Mouse (Mus musculus): ENCODE results near the gene Fbxl16. TPM values are rescaled to one million over a fixed set of nuclear protein-coding genes. Genes with fewer than 3 reads are reported as not detected.

Gene Fbxl16
- total RNA-seq, 2 experiments from 2014 or later: 1.5 to 1.7 TPM

GRCm38 (mm10) chr17:25842509-25842908, 33.6 kb downstream of the Fbxl16 start:
- no peak for DNase-seq

DNA sequence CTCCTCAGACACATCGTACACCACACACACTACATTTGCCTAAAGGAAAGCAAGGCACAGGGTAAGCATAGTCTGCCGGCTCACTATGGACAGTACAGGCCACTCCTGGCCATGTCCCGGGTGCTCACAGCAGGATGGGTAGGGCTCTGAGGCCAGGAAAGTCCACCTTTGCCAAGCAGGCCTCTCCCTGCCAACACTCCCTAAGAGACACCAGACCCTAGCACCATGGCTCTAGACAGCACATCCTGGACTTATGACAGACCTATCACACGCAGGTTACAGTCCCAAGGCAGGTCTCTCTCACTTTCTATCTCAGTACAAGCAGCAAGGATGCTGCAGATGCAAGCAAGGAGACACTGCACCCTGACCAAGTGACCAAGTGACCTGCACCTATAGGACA, 34.2 kb downstream of the Fbxl16 start:
- no peak for DNase-seq

- peak in 1 of 2 experiments; percentile 35 for DNase-seq
Measured at GRCm38 (mm10) chr17:25843636-25844395, 34.9 kb downstream of the Fbxl16 start.

GRCm38 (mm10) chr17:25844396-25844901, 35.6 kb downstream of the Fbxl16 start, which contains the start of gene Rhot2:
Gene Rhot2, minus strand, starts transcription at chr17:25844851.
- peak; percentile 97 to 98 for DNase-seq

DNA sequence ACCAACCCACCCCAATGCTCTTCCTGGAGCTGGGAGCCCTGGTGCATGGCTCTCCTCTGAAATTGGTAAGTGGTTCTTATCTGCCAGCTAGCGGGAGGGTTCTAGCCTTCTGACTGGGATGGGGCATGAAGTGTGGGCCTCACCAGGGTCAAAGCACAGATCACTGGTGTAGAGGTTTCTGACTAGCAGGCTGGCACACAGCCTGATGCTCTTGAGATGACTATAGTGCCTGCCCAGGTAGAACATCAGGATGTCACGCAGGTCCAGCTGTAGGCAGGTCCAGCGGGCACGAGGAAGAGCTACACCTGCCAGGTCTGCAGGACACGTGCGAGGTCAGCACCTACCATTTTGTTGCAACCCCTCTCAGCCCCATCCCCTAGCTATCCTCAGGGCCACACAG, 51.3 kb downstream of the Fbxl16 start:
- no peak for DNase-seq

DNA sequence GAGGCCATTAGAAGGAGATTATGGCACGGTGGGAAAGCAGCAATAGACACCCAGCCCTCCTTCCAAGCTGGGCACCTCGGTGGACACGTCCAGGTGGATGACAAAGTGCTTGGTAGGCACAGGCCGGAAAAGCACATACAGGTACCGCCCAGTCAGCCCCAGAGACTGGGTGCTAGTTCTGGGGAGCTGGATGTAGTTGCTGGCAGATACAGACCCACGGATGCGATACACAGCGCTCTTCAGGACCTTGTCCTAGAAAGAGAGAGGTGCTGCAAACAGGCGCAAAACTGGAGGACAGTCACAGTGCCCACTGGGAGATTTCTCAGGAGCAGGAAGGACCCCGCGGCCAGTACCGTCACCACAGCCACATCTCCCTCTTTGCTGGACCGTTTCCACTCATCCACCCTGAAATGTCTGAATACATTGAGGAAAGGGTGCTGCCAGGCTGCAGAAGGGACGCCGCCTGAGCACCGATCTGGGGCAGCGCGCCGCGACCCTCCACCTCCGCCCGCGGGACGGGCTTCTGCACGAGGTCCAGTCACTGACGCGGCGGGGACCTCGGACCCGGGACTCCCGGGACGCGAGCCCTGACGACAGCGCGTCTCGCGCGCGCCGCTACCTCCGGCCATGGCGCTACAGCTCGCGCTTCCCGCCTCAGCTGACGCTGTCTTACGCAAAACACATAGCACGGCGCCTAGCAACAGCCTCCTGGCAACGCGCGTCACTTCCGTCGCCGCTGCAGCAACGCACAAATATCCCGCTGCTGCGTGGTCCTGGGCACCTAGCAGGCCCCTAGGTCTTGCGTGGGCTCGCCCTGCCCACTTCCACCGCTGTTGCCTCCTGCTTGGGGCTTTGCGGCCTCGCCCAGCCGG, 52.2 kb downstream of the Fbxl16 start, which contains the start of gene Wdr90:
Wdr90 (minus strand) TSS at position 670 of the 872 bp plus-strand sequence.
- peak; percentile 92 to 95 for DNase-seq

DNA sequence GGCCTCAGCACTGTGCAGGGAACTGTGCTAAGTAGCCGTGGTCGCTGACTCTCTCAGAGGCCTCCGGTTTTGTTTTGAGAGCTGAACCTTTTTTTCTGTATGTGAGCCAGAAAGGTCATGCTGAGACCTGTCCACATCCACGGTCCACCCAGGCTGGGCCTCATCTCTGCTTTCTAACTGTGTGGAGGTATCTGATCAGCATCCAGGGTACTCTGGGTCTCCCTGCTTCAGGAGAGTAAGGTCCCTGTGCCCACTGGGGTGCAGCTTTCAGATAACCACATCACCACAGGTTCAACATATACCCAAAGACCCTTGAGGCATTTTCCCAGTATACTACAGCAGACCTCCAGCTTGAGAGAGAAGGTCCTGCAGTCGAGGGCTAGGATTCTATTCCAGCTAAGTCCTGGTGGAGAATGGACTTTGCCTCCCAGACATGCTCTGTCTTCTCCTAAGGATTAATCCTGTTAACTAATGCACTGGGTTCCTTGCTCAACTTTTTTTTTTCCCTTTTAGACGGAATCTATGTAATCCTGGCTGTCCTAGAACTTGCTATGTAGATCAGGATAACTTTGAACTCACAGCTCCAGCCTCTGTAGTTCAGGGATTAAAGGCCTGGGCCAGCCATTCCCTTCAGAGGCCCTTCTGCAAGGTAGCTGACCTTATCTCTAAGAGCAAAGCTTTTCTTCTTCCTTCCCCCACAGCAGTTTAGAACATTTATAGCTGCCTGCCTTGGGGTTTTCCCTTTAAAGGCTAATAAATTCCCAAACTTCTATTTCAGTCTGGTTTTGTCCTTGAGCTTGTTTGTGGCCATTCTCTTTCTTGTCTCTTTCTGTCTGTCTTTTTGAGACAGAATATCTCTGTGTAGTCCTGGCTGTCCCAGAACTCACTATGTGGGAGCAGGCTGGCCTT, 53.1 kb downstream of the Fbxl16 start:
- DNase-seq: no peak

GRCm38 (mm10) chr17:25863681-25864080, 54.8 kb downstream of the Fbxl16 start:
- DNase-seq: no peak

- DNase-seq: no peak
Measured at GRCm38 (mm10) chr17:25864311-25864710, 55.4 kb downstream of the Fbxl16 start.

DNA sequence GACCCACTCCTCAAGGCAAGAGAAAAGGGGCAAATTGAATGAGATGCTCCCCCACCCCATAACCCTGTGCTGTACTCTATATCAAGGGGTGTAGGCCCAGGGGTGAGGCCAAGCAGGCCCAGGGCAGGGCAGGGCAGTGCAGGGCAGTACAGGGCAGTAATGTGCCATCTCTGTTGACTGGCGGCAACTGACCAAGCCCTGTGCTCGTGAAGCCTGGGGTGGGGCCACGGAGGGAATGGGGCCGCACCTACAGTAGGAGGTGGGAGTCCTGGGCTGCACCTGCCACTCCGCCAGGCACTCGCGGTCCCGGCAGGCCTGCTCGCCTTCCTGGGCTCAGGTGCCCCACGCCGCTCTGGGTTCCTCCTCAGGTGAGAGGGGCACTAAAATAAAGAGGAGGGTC, 56.4 kb downstream of the Fbxl16 start:
- no peak for DNase-seq

- DNase-seq: peak in 1 of 2 experiments; percentile 62
Measured at GRCm38 (mm10) chr17:25866172-25866571, 57.3 kb downstream of the Fbxl16 start.

- no peak for DNase-seq
Measured at GRCm38 (mm10) chr17:25867509-25867835, 58.6 kb downstream of the Fbxl16 start.

DNA sequence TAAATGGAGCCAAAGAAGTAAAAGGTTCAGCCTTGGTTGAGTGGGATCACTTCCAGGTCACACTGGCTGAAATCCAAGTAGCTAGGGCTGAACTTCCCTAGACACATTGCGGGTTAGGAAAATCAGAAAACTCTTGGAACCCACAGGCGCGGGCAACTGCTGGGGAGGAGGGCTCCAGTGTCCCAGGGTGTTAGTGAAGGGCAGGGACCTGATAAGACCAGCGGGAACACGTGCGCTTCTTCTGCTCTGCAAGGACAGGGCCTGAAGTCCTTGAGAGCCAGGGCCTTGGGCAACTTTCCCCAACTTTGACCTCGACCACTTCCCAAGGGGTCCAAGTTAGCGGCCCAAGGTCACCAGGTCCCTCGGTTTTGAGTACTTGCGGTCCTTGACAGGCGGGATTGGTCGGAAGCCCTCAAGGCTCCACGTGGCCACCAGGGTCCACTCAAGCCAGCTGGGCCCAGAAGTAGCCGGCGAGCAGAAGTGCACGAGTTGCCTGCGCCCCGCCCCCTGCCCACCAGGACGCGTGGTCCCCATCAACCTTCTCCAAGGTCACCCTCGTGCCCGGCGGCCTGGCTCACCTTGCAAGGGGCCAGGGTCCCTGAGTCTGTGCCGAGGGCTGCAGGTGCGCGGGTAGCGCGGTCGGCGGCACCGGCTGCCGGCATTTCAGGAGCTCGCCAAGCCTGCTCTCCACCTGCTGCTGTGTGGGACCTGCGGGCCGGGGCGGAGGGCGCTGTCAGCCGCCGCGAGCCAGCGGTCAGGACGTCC, 59.1 kb downstream of the Fbxl16 start:
- DNase-seq: peak; percentile 76 to 82

DNA sequence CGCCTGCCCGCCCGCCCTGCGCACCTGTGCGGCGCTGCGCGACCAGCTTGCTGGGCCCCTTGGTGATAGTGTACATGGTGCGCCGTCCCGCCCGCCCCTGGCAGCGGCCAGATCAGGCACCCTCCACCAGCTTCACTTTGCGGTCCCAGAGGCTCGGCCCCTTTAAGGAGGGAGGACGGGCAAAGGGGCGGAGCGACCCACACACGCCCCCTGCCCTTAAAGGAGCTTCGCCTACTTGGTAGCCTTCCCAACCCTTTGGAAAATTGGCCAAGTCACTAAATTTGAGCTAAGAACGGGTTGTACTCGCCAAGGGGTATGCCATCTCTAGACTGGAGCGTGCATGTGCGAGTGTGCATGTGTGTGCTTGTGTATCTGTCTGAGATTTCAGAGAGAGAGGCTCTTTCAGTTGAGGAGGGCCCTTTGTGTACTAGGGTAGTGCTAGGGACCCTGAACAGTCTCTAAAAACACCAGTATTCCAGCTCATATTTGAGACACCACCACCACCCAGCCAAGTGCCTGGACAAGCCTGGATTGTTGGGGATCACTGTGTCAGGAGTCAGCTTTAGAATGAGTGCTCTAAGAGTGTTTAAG, 59.8 kb downstream of the Fbxl16 start, which contains the start of gene Mcrip2:
Mcrip2 (minus strand) TSS at position 164 of the 591 bp plus-strand sequence.
- DNase-seq: peak; percentile 89 to 92

DNA sequence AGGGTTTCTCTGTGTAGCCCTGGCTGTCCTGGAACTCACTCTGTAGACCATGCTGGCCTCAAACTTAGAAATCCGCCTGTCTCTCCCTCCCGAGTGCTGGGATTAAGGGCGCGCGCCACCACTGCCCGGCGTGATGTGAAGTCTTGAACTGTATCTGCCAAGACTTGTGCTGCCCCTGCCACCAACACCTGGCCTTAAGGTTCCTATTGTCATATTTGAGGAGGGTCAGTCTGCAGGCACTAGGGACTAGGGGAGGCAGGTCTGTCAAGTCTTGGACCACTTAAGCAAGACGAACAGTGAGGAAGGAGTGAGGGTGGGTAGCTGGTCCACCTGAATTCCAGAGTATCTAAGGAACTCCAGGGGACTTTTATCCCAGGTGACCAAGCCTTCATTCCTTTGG, 60.6 kb downstream of the Fbxl16 start:
- no peak for DNase-seq

DNA sequence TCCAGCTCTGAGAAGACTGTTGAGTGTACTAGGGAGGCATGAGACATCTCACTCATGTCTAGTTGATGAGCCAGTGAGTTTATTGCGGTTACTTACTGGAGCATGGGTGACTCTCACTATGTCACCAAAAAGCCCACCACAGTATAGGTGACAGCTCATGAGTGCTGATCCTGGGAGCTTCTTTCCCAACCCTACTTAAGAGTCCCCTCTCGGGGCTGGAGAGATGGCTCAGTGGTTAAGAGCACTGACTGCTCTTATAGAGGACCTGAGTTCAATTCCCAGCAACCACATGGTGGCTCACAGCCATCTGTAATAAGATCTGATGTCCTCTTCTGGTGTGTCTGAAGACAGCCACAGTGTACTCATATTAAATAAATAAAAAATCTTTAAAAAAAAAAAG, 61.1 kb downstream of the Fbxl16 start:
- no peak for DNase-seq
